Mouse (Mus musculus): ENCODE measurements around the gene 9130409I23Rik.
A peak's percentile ranks its signal among the peaks of the same experiment; 100 is the strongest.

The 9130409I23Rik gene

DNA sequence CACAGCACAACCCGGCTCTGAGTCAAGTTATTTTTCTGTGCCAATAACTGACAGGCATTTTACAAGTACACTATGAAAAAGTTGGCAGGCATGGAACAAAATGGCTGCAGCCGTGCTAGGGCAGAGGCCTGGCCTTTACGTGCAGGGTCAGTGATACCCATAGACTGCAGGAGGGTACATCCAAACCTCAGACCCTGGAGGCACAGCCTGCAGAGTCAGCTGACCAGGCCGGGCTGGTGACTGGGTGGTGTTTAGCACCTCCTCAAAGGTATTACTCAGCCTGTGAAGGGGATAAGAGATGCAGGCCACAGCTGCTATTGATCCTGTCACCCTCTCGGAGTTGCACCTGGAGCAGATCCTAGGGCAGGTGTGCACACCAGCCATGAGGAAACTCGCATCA lies at the start of gene 9130409I23Rik:
Gene 9130409I23Rik, plus strand, starts transcription at position 301 of the 400 bp plus-strand sequence.
- DNase-seq (ENCODE audit: low spot score) = no peak

DNA sequence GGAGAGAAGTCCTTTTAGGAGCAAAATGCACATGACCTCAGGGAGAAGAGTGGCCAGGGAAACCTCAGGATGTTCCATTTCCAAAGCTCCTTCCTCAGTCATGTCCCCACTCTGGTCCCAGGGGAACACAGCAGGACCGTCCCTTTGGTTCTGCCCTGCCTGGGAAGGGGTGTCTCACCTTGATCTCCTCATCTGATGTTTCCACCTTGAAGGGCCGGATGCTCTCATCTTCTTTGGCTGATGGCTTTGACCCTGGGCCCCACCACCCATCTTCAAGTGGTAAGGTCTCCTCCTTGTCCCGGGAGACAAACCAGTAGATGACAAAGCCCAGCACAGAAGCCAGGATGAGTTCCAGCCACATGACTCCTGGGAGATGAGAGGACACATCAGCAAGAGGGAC lies 49.4 kb upstream of the 9130409I23Rik start:
- no peak for DNase-seq (ENCODE audit: low spot score)

DNA sequence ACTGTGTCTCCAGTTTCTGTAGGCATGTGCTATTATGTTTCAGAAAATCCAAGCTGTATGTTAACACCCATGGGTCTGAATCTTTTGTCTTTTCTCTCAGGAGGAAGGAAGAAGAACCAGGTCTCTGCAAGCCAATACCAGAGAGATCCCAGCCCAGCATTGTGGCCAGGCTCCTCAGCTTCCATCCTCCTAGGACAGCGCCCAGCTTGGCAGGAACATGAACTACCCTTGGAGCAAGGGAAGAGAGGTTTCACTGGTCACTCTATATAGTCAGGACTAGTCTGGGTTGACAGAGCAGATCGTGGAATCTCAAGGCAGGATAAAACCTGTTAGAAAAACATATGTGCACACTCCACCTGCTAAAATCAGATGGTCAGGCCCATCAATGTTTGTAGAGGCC lies 47.2 kb upstream of the 9130409I23Rik start:
- no peak for DNase-seq (ENCODE audit: low spot score)

DNA sequence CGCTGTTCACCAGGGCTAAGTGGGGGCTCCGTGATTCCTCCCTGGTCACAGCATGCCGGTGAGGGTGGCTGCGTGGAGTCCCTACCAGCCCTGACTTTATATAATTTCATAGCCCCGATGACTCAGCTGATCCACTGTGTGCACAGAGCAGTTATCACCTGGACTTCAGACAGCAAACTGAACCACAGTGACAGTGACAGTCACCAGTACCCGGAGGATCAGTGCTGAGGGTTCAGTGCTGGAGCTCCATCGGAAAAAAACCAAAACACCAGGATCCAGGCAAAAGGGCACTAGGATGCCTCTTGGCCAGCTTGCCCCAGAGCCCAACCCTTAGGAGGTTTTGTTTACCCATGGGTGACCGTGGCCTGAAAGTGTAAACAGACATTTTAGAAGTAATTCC lies 45.7 kb upstream of the 9130409I23Rik start:
- DNase-seq (ENCODE audit: low spot score) = no peak

DNA sequence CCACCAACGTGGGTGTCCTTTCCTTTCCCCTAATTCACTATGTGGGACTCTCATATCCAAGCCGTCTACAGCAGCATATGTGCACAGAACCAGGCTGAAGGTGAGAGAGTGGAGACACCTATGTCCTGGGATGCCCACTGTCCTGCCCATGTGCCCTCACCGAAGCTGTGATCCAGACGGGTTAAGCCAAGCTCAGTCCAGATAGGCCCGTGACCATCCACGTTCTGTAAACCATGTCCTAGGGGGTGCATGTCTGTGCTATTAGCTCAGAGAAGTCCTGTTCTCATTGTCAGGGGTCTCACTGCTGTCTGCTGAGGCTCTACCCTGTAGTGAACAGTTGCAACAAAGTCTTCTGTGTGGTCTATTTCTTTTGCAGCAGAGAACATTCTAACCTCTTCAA lies 43.2 kb upstream of the 9130409I23Rik start:
- no peak for DNase-seq (ENCODE audit: low spot score)

DNA sequence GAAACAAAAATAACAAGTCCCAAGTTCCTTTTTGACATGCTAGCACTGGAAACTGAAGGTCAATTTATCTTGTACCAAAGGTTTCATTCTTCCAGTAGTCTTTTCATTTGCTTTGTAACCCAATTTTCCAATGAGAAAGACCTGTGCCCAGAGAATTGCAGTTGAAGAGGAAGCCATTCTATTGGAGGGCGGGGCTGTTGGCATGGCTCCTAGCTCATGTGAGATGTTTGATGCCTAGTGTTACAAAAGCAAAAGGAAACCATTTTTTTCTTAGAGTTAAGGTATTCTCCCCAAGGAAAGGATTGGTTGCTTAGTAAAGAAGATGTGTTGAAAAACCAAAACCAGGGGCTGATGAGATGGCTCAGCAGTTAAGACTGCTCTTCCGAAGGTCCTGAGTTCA lies 42.8 kb upstream of the 9130409I23Rik start:
- no peak for DNase-seq (ENCODE audit: low spot score)

DNA sequence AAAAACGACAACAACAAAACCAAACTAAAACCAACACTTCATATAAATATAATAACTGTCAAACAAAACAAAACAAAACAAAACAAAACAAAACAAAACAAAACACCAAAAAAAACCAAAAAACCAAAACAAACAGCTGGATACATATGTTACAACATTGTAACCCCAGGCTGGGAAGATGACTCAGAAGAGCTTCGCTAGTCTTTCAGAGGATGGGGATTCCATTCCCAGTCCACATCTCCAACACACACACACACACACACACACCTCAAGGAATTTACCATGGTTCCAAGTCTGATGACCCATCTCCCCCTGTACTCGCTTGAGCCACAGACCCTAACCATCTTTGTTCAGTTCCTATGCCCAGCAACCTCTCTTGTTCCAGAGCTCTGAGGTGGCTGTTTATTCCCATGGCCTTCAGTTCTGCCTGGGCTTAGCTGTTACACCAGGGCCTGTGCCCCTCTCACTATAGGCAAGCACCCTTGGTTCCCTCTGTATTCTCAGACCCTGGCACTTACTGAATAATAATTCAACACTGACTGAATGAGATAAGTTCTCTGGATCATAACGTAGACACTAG lies 41.9 kb upstream of the 9130409I23Rik start:
- DNase-seq (ENCODE audit: low spot score) = no peak

DNA sequence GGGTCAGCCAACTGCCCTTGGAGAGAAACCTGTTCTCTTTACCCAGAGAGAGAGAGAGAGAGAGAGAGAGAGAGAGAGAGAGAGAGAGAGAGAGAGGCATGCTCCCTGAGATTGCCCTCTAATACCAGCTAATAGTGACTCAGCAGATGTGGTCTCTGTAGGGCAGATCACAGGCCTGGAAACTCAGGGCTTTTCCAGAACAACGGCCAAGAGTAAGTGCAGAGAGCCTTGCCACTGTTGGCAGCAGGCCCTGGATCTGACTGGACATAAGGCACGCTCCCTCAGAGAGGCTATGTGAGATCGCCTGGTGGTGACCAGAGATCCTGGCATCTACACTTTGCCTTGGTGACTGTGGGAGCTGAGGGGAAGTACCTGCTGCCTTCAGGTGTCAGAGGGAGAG lies 41.3 kb upstream of the 9130409I23Rik start:
- DNase-seq (ENCODE audit: low spot score) = peak; percentile 71

DNA sequence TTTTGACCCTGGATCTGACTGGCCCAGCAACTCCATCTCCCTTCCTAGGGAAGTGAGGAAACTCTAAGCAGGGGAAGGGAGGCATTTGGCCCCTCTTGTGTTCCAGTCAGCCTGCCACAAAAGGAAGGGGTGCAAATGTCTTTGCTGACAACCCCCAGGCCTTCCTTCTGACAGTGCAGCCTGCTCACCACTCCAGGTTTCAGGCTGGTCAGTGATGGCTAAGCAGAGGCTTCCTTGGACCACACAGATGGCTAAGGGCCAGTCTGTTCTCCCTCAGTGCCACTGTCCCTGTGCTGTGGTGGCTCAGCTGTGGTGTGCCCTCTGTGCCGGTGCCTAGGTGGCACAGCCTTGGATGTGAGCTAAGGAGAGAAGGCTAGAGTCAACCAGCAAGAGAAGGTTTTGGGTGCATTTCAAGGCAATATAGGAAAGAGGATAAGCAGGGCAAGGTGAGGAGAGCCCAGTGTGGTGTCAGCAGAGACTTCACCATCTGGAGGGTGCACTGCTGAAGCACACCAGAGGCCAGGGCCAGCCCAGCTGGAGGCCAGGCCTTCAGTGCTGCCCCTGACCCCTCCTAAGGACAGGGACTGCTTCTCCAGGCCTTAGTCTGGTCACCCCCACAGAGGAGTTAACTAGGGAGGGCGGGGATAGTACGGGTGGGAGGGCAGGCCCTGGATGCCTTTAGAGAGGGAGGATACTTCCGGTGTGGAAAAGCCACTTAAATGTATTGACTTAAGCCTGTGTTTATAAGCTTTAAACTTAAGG lies 40.7 kb upstream of the 9130409I23Rik start:
- DNase-seq (ENCODE audit: low spot score) = peak; percentile 52

DNA sequence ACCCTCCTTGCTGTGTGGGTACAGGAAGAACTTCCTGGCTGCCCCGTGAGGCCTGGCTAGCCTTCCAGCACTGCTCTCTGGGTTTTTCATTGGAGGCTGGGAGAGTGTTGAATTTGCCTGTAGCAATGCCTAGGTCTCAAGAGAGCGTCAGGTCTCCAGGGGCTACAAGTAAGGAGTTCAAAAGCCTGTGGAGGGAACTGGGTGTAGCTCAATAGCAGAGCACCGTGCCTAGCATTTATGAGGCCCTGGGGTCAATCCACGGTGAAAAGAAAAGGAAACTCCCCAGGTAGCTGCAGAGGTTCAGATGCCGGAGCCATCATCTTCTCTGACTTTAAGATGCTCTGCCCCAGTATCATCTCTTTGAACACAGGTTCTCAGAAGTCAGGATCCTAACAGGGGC lies 39.4 kb upstream of the 9130409I23Rik start:
- DNase-seq (ENCODE audit: low spot score) = no peak

DNA sequence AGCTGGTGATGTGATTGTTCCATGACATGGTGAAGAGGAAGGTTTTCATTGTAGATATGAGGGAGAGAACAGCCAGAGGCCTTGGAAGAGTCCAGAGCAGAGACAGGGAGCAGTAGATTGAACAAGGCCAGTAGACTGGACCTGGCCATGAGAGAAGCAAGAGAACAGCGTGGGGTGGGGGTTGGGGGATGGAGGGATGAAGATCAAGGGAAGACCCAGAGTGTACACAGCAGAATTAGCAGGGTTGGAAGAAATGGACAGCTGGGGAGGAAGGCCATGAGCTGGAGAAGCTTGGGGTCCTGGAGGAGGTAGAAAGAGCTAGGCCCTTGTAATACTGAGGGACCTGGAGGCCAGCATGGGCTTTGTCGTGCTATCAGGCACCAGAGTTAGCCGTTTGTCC lies 38.6 kb upstream of the 9130409I23Rik start:
- DNase-seq (ENCODE audit: low spot score) = no peak

DNA sequence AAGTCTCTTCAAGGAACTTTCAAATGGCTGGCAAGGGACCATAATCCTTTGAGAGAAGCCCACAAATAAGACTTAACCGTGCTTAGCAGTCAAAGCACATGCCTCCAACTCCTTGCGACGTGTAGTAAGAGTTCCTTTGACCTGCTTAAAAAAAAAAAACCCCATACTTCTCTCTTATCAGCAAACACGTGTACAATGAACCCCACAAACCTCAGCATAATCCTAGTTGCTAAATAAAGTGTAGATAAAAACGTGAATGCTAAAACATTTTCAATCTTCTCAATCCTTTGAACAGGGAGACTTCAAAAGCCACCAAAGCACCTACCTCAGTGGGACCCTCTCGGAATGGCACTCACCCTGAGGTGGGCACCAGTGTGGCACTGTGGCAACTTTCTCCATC lies 37.6 kb upstream of the 9130409I23Rik start:
- DNase-seq (ENCODE audit: low spot score) = no peak

DNA sequence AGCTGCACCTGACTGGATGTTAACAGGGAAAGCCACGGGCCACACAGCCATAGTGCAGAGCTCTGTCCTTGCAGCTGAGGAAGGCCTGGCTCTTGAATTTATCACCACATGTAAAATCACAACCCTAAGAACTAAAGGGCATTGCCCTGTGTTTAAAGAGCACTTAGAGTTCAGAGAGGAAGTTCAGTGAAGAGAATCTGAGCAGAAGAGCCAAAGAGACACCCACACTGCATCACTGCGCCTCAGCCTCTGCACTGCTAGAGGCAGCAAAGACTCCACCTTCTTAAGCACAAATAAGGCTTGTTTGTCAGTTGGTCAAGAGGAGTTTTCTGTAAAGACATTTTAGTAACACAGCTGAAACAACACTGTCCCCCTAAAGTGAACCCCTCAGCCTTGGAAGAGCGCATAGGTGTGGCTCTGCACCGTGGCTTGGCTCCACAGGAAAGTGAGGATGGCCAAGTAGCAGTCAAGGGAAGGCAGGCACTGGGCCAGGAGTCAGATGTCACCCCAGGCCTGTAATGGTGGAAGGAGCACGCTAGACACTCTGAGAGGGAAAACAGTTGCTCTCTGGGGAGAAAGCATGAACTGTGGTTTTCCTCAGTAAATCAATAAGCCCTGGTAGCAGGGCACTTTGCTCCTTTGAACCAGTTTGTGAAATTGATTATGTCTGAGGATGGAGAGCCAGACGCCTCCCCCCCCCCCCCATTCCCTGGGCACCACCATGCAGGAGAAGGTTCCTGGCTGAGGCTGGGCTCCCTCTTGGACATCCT lies 36.1 kb upstream of the 9130409I23Rik start:
- no peak for DNase-seq (ENCODE audit: low spot score)

DNA sequence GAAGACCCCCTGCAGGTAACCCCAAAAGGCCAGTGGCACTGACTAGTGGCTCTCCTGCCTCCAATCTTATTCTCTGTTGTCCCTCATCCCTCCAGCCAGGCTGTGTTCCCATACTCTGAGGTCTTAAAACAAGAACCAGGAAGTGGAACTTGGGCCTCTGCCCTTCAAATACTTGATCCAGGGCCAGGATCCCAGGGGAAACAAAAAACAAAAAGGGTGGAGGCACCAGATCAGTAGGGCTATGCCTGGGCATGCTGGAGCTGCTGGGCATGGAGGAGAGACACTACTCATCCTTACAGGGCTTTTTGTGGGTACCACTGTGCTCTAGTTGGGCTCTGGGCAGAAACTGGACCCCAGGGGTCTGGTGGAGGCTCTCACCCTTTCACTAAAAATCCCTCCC lies 35.5 kb upstream of the 9130409I23Rik start:
- DNase-seq (ENCODE audit: low spot score) = peak; percentile 75

DNA sequence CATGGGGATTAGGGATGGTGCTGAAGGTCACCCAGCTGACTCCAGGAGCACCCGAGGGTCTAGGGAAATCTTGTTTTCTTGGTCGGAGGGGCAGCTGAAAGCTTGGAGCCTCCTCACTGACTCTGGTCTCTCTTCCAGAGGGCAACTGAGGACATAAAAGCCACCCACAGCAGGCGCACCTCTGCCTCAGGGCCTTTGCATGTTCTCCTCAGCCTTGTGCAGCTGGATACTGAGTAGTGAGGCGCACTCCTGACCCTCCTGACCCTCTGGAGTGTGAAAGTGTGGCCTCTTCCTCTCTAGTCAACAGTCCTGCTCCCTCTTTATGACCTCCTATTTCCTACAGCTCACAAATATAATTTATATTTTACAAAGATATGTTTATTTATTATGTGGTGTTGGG lies 35.0 kb upstream of the 9130409I23Rik start:
- no peak for DNase-seq (ENCODE audit: low spot score)

DNA sequence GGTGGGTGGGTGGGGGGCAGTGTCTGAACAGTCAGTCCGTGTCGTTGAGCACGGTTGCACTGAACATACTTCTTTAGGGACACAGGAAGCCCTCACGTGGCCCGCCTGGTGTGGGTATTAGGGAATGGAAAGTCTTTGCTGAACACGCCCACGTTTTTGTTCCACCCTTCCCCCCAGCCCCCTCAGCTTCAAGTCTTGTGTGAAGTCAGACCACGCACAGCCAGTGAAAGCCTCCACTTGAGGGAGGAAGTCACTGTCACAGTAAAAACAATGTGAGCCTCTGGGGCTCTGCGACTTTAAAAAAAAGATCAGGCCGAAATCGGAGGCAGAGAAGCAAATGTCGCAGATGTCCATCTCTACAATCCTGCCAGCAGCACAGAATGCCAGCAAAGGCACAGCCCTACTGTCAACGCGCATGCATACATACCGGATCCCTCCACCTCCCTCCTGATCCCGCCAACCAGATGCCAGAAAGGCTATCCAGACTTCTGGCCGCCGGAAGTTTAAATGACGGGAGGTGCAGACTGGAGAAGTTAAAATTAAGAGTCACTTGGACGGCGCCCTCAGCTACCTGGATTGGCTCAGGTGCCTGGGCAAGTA lies 34.4 kb upstream of the 9130409I23Rik start:
- peak; percentile 60 for DNase-seq (ENCODE audit: low spot score)

DNA sequence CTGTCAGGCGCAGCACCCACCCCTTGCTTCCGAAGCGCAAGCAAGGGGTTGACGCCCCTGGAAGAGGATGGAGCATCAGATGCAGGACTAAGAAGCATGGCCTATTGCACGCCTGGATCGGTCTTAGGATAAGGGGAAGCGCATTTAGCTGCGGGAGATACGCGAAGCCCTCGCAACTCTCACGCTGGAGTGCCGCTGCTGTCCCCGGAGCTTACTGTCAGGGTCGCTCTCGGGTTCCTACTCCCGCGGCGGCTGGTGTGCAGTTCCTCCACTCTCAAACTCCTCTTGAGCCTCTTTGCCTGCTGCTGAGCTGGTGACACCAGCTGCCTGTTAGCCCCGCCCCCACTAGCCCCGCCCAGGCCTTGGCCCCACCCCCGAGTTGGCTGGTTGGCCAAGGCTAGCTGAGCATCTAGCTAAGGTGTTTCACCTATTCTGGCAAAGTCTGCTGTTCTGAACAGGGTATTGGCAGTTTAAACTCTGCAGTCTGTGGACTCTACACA lies 33.8 kb upstream of the 9130409I23Rik start:
- DNase-seq (ENCODE audit: low spot score) = peak; percentile 72

DNA sequence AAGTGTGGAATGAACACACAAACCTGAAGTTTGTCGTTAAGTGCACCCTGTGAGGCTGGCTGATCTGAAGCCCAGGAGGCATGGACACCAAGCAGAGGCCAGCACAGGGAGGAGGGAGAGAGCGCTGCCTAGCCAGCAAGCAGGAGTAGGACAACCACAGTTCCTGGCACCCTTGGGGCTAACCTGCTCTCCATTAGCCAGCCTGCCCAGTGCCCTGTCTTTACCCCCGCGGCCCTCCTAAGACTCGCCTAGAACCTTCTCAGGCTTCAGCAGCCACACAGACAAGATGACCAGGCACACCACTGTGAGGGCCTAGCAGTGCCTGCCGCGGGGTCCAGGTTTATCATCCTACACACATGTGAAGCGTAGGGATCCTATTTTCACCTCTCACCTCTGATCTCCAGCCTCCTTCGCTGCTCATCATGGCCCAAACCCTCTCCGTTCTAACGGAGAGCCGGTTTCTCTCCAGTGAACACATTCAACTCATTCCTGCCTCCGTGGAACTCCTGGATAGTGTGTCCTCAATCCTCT lies 33.1 kb upstream of the 9130409I23Rik start:
- DNase-seq (ENCODE audit: low spot score) = no peak

DNA sequence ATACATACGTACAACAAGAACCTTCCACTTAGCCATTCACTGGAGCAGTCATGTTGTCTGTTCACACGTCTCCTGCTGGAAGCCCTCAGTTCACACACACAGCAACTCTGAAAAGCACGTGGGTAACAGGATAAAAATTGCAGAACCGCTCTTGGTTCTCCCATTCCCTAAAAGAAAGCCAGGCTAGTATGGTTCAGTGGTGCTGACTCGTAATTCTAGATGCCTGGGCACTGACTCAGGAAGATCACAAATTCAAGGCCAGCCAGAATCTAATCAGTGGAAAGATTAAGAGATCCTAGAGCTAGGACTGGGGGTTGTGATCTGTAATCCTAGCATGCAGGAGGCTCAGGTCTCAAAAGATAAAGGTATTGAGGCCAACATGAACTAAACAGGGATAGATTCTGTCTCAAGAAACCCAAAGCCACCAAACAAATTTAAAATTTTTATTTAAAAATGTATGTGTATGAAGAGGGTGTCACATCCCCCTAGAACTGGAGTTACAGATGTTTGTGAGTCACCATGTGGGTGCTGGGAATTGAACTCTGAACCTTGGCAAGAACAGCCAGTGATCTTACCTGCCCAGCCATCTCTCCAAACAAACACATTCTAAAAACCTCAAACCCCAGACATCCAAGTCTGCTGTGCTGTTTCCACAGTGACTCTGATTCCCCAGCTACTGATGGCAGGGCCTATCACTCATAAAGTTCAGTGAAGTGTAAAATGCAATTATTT lies 30.1 kb upstream of the 9130409I23Rik start, which contains the start of gene Ephx1:
Gene Ephx1, minus strand, starts transcription at position 149 of the 732 bp plus-strand sequence.
- no peak for DNase-seq (ENCODE audit: low spot score)

DNA sequence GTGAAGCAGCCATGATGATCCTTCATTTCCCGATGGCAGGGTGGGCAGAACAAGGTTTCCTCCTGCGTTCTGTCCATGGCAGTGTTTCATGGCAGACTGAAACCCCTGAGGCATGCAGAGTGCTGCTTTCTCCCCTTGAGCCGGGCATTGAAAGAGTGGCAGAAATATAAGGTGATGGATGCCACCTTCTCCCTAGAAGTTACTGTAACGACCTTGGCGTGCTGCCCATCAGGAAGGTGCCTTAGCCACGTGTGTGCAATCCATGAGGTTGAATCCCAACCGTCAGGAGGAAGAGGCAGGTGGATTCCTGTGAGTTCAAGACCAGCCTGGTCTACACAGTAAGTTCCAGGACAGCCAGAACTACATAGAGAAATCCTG lies 29.6 kb upstream of the 9130409I23Rik start:
- no peak for DNase-seq (ENCODE audit: low spot score)

DNA sequence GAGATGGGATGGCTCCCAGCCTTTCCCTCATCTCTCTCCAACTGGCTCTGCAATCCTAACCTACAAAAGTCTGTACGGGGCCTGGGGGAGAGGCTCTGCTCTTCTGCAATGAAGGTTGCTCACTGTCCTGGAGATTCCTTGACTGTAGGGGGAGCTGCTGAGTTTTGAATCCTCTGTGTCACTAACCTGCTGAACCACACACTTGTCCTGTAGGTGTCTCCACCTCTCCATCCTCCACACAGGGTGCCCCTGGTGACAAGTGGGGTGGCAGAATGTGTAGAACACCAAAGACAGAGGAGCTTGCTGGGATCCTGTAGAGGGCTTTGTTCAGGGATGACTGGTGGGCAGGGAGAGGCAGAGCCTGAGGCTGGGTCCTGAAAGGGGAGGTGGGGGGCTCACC lies 28.8 kb upstream of the 9130409I23Rik start:
- DNase-seq (ENCODE audit: low spot score) = peak; percentile 41

All from ovary, adult 18-20 months (tissue).